Mouse (Mus musculus) CH12.LX (cell line): ENCODE data around the gene Gm20388.

Experiments
- CTCF ChIP-seq, 2 experiments: IDR thresholded peaks in 1 of 2; conservative IDR thresholded peaks in 1 of 2; 2 replicates each; pipeline ENCODE4 v1.5.1; 2011 to 2012; ENCODE audit warnings: low read depth in 2 of 2, low read length in 2 of 2, improper control_type of control experiment in 1 of 2, inconsistent platforms in 1 of 2, mild to moderate bottlenecking in 1 of 2, moderate library complexity in 1 of 2
- ETS1 ChIP-seq: conservative IDR thresholded peaks from 2 replicates; pipeline ENCODE4 v1.6.1; 2012; ENCODE audit warnings: low read depth, mild to moderate bottlenecking, inconsistent platforms, low read length, improper control_type of control experiment, moderate library complexity
- MAFK ChIP-seq: IDR thresholded peaks from 2 replicates; pipeline ENCODE4 v1.6.1; 2011; ENCODE audit warnings: low read length, improper control_type of control experiment; ENCODE audit not compliant: insufficient replicate concordance
- POLR2A ChIP-seq: IDR thresholded peaks from 2 replicates; pipeline ENCODE4 v1.6.1; 2011; ENCODE audit warnings: low read depth, mild to moderate bottlenecking, improper control_type of control experiment, low read length
- ZC3H11A ChIP-seq: IDR thresholded peaks from 2 replicates; pipeline ENCODE4 v1.6.1; 2012; ENCODE audit warnings: low read depth, mild to moderate bottlenecking, inconsistent platforms, low read length, improper control_type of control experiment

DNA sequence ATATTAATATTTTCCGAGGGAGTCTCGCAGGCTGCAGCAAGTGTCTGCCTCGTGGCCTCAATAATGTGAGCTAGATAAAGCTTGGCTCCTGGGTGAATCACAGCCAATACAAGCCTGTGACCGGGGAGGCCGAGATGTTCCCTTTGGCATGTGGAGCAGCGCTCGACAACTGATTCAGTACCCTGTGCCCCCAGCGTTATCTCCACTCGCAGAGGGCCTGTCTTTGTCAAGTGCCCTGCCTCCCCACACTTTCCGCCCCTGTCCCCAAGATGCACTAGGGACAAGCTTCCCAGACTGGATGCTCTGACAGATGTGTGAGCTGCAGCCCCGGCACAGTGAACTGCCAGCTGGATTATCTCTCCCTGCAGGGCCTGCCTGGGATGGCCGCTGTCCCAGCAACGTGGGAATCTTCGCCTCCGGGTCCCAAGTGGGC is 551.5 kb downstream of the Gm20388 start:
- TF ChIP-seq CTCF (conservative IDR thresholded peaks at IDR 0.05 in 1 of 2, IDR thresholded peaks at IDR 0.05 in 1 of 2; ENCODE audit: low read depth in 2 of 2, low read length in 2 of 2) (no peak), ETS1 (no peak), MAFK (no peak), ZC3H11A (no peak), POLR2A (no peak)
